In the genomic region with DNA sequence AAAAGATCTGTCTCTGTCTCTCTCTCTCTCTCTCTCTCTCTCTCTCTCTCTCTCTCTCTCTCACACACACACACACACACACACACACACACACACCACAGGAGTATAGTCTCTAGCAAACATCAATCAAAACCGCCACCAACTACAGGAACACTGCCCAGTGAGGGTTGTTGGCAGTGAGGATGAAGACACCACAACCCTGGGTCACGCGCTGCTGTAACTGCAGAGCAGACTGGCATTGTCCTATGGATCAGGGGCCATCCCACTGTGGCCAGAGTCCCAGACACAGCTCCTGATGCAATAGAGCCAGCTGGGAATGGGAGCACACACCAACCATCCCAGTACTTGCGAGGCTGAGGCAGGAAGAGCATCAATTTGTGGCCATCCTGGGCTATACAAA, we compare ENCODE assay signal across 16 mouse cellular contexts.
DNase-seq lines count a peak whose midpoint lies in the region; ATAC-seq and TF ChIP-seq lines count a peak whose summit lies in the region.
"Had no signal": no experiment of that assay in that cellular context is flagged by ENCODE, and none has a peak within 500 bp of the region (broad histone marks: within the 10 kb centered on the region; RNA-seq: fewer than 3 reads in every experiment).

No protein-coding gene starts in this region.

- H3K4me2 ChIP-seq in intestine, embryonic 14.5 days (ENCODE audit: low read length) = no peak overlapping the region
- no peak overlapping the region for H3K4me2 ChIP-seq in intestine, postnatal 0 days (replicated peaks; ENCODE audit: low read depth)
- no peak overlapping the region for H3K4me2 ChIP-seq in midbrain, embryonic 16.5 days (ENCODE audit: low read length)
- no peak overlapping the region for H3K4me2 ChIP-seq in midbrain, embryonic 11.5 days
- H3K4me2 ChIP-seq: hindbrain, embryonic 15.5 days; liver, embryonic 15.5 days; midbrain, embryonic 12.5 days had no signal

- peak; percentile 90 for DNase-seq in heart, adult 11 months
- DNase-seq in heart, postnatal 25 days (ENCODE audit: low spot score) = no peak
- no peak for DNase-seq in intestine, embryonic 14.5 days (ENCODE audit: low spot score)
- DNase-seq in midbrain, embryonic 11.5 days (ENCODE audit: low spot score, missing footprints) = no peak
- peak; percentile 13 for DNase-seq in limb, embryonic 10.5 days (ENCODE audit: low spot score)
- no peak for DNase-seq in layer of hippocampus, adult 2 months (ENCODE audit: low spot score in 2 of 2)
- DNase-seq: lung, postnatal 36 days; right cerebral cortex, adult 18-20 months; thymus, adult 2 months had no signal

- intact Hi-C loops in heart, postnatal 25 days (cut with DNase I) = loop anchor here (2.0 to 5.0 kb wide), 2 partner anchors 41 to 62 kb away; no protein-coding TSS in a partner anchor

- H3K9ac ChIP-seq in intestine, embryonic 14.5 days (ENCODE audit: low read length) = no peak overlapping the region
- H3K9ac ChIP-seq in intestine, postnatal 0 days (ENCODE audit: low read depth, low read length) = no peak overlapping the region
- no peak overlapping the region for H3K9ac ChIP-seq in midbrain, embryonic 16.5 days (ENCODE audit: low read depth, low read length)
- no peak overlapping the region for H3K9ac ChIP-seq in midbrain, embryonic 11.5 days (ENCODE audit: low read length)
- H3K9ac ChIP-seq: hindbrain, embryonic 15.5 days; liver, embryonic 15.5 days; midbrain, embryonic 12.5 days had no signal

- no peak overlapping the region for H3K4me3 ChIP-seq in intestine, embryonic 14.5 days (ENCODE audit: low read depth, low read length)
- no peak overlapping the region for H3K4me3 ChIP-seq in intestine, postnatal 0 days (ENCODE audit: low read depth, low read length)
- no peak overlapping the region for H3K4me3 ChIP-seq in midbrain, embryonic 16.5 days (ENCODE audit: low read depth, low read length)
- no peak overlapping the region for H3K4me3 ChIP-seq in midbrain, embryonic 11.5 days (ENCODE audit: low read depth, low read length)
- H3K4me3 ChIP-seq in limb, embryonic 10.5 days = no peak overlapping the region
- no peak overlapping the region for H3K4me3 ChIP-seq in layer of hippocampus, adult 2 months
- H3K4me3 ChIP-seq: hindbrain, embryonic 15.5 days; liver, embryonic 15.5 days; midbrain, embryonic 12.5 days; myocyte had no signal

- no peaks in the 10 kb centered on the region for H3K36me3 ChIP-seq in intestine, embryonic 14.5 days (ENCODE audit: control insufficient read depth, insufficient read depth, low read length)
- H3K36me3 ChIP-seq in intestine, postnatal 0 days (ENCODE audit: control insufficient read depth, insufficient read depth) = no peaks in the 10 kb centered on the region
- no peaks in the 10 kb centered on the region for H3K36me3 ChIP-seq in midbrain, embryonic 16.5 days (ENCODE audit: control insufficient read depth, insufficient read depth, low read length)
- no peaks in the 10 kb centered on the region for H3K36me3 ChIP-seq in midbrain, embryonic 11.5 days (ENCODE audit: control insufficient read depth, insufficient read depth, low read length)
- no peaks in the 10 kb centered on the region for H3K36me3 ChIP-seq in limb, embryonic 10.5 days
- H3K36me3 ChIP-seq: hindbrain, embryonic 15.5 days; liver, embryonic 15.5 days; midbrain, embryonic 12.5 days had no signal

- H3K4me1 ChIP-seq in intestine, embryonic 14.5 days (replicated peaks; ENCODE audit: control insufficient read depth, insufficient read depth, low read length) = peaks cover 12% of the 10 kb centered on the region
- H3K4me1 ChIP-seq in intestine, postnatal 0 days (replicated peaks; ENCODE audit: control insufficient read depth, insufficient read depth, low read length) = no peaks in the 10 kb centered on the region
- peaks cover 4% of the 10 kb centered on the region; the same call in 1 of the 2 replicates for H3K4me1 ChIP-seq in midbrain, embryonic 16.5 days (ENCODE audit: control insufficient read depth, insufficient read depth, low read length)
- H3K4me1 ChIP-seq in midbrain, embryonic 11.5 days (ENCODE audit: control insufficient read depth, insufficient read depth, low read length) = no peaks in the 10 kb centered on the region
- peaks cover 10% of the 10 kb centered on the region for H3K4me1 ChIP-seq in limb, embryonic 10.5 days
- H3K4me1 ChIP-seq: liver, embryonic 15.5 days; midbrain, embryonic 12.5 days had no signal

- no peaks in the 10 kb centered on the region for H3K27me3 ChIP-seq in intestine, embryonic 14.5 days (replicated peaks; ENCODE audit: control insufficient read depth, insufficient read depth, low read length)
- no peaks in the 10 kb centered on the region for H3K27me3 ChIP-seq in intestine, postnatal 0 days (replicated peaks; ENCODE audit: control insufficient read depth, insufficient read depth, low read length)
- H3K27me3 ChIP-seq in midbrain, embryonic 16.5 days (ENCODE audit: control insufficient read depth, insufficient read depth, low read depth, low read length) = no peaks in the 10 kb centered on the region
- H3K27me3 ChIP-seq in midbrain, embryonic 11.5 days (ENCODE audit: control insufficient read depth, insufficient read depth, low read length) = no peaks in the 10 kb centered on the region
- no peaks in the 10 kb centered on the region for H3K27me3 ChIP-seq in limb, embryonic 10.5 days (ENCODE audit: low read depth, poor library complexity, severe bottlenecking)
- H3K27me3 ChIP-seq: CH12.LX; hindbrain, embryonic 15.5 days; liver, embryonic 15.5 days; midbrain, embryonic 12.5 days had no signal

- no peak for ATAC-seq in intestine, embryonic 14.5 days (replicated peaks; ENCODE audit: low FRiP score, low TSS enrichment, low read depth)
- no peak for ATAC-seq in intestine, postnatal 0 days
- ATAC-seq in midbrain, embryonic 16.5 days = 0 out of 2 replicates have a peak, but pooled peaks have one; percentile 14
- ATAC-seq in midbrain, embryonic 11.5 days (ENCODE audit: low FRiP score) = no peak

- H3K27ac ChIP-seq in intestine, embryonic 14.5 days (ENCODE audit: low read depth) = peak overlapping the region; percentile 62; the same call in 1 of the 2 replicates
- H3K27ac ChIP-seq in intestine, postnatal 0 days (ENCODE audit: low read depth, low read length) = no peak overlapping the region
- no peak overlapping the region for H3K27ac ChIP-seq in midbrain, embryonic 16.5 days (ENCODE audit: low read length)
- H3K27ac ChIP-seq in midbrain, embryonic 11.5 days (ENCODE audit: low read depth, low read length) = no peak overlapping the region
- no peak overlapping the region for H3K27ac ChIP-seq in limb, embryonic 10.5 days
- no peak overlapping the region for H3K27ac ChIP-seq in layer of hippocampus, adult 2 months
- H3K27ac ChIP-seq: liver, embryonic 15.5 days; midbrain, embryonic 12.5 days had no signal

- H3K9me3 ChIP-seq in intestine, embryonic 14.5 days (ENCODE audit: control insufficient read depth, low read length) = no peaks in the 10 kb centered on the region
- H3K9me3 ChIP-seq in intestine, postnatal 0 days (ENCODE audit: control insufficient read depth) = no peaks in the 10 kb centered on the region
- no peaks in the 10 kb centered on the region for H3K9me3 ChIP-seq in midbrain, embryonic 16.5 days (replicated peaks; ENCODE audit: control insufficient read depth, low read length, poor library complexity, severe bottlenecking)
- no peaks in the 10 kb centered on the region for H3K9me3 ChIP-seq in midbrain, embryonic 11.5 days (ENCODE audit: control insufficient read depth, low read length)
- no peaks in the 10 kb centered on the region for H3K9me3 ChIP-seq in limb, embryonic 10.5 days (replicated peaks)
- H3K9me3 ChIP-seq: hindbrain, embryonic 15.5 days; liver, embryonic 15.5 days; midbrain, embryonic 12.5 days had no signal

- 82% methylated on average over 4 of the region's 4 CpGs for WGBS in intestine, embryonic 14.5 days
- 79% methylated on average over 4 of the region's 4 CpGs for WGBS in intestine, postnatal 0 days
- WGBS in midbrain, embryonic 16.5 days = 85% methylated on average over 4 of the region's 4 CpGs
- WGBS in midbrain, embryonic 11.5 days = 92% methylated on average over 4 of the region's 4 CpGs
- 92% methylated on average over 4 of the region's 4 CpGs for WGBS in limb, embryonic 10.5 days

- no peak for TF ChIP-seq CTCF in intestine, postnatal 0 days (IDR thresholded peaks at IDR 0.05; ENCODE audit: low read depth)
- TF ChIP-seq CTCF in layer of hippocampus, adult 2 months (conservative IDR thresholded peaks at IDR 0.05) = no peak

Comparison
In these comparisons a context has a peak if more than half of its experiments do, and no peak if none do; other contexts are left out.
1. DNase-seq: peak in heart, adult 11 months (single experiment) and limb, embryonic 10.5 days (single experiment); none in heart, postnatal 25 days (single experiment), intestine, embryonic 14.5 days (single experiment), midbrain, embryonic 11.5 days (single experiment) and layer of hippocampus, adult 2 months (0 of 2).